Mouse (Mus musculus) bone marrow macrophage, adult 2 months (primary cell): ENCODE results near the gene Tfap2a.

Experiments
- CTCF ChIP-seq: IDR thresholded peaks from 2 replicates; pipeline ENCODE4 v1.5.1; 2012; ENCODE audit warnings: low read depth, mild to moderate bottlenecking, low read length, moderate library complexity
- POLR2A ChIP-seq: IDR thresholded peaks from 2 replicates; pipeline ENCODE4 v1.6.1; 2012; ENCODE audit warnings: mild to moderate bottlenecking, low read depth, low read length, borderline replicate concordance

- TF ChIP-seq POLR2A = no peak
- no peak for TF ChIP-seq CTCF
Measured at GRCm38 (mm10) chr13:40748785-40749602, 10.8 kb upstream of the Tfap2a start.
